Mouse (Mus musculus) liver, embryonic 13.5 days (tissue): ENCODE results near the gene Klhl25. TPM values are rescaled to one million over a fixed set of nuclear protein-coding genes. Genes with fewer than 3 reads are reported as not detected.

Experiments
- ATAC-seq: fragments of 200-750 bp; cut with Nextera tagmentation; 2 replicates; pipeline ENCODE4 v1.8.0; 2017; ENCODE audit warnings: low read depth, mild to moderate bottlenecking, moderate number of reproducible peaks, moderate library complexity
- DNase-seq: peaks from one replicate; pipeline ENCODE4 v3.0.0; 2022
- H3K27ac ChIP-seq: fragments of 300-500 bp; sonication (generic); 2 replicates; pipeline ENCODE4 v1.5.1; 2015; ENCODE audit warnings: moderate library complexity, mild to moderate bottlenecking, inconsistent platforms
- H3K27me3 ChIP-seq: fragments of 300-500 bp; sonication (generic); 2 replicates; pipeline ENCODE4 v1.6.1; 2015; ENCODE audit warnings: mild to moderate bottlenecking, inconsistent platforms
- H3K36me3 ChIP-seq: fragments of 300-500 bp; sonication (generic); 2 replicates; pipeline ENCODE4 v1.6.1; 2015; ENCODE audit warnings: mild to moderate bottlenecking, inconsistent platforms
- H3K4me1 ChIP-seq: fragments of 300-500 bp; sonication (generic); replicated peaks from 2 replicates; pipeline ENCODE4 v1.6.1; 2015; ENCODE audit warnings: inconsistent platforms
- H3K4me2 ChIP-seq: fragments of 300-500 bp; sonication (generic); 2 replicates; pipeline ENCODE4 v1.6.1; 2015; ENCODE audit warnings: inconsistent platforms, mild to moderate bottlenecking, moderate library complexity
- H3K4me3 ChIP-seq: fragments of 300-500 bp; sonication (generic); replicated peaks from 2 replicates; pipeline ENCODE4 v1.5.1; 2015; ENCODE audit warnings: mild to moderate bottlenecking, inconsistent platforms
- H3K9ac ChIP-seq: fragments of 300-500 bp; sonication (generic); 2 replicates; pipeline ENCODE4 v1.6.1; 2015; ENCODE audit warnings: mild to moderate bottlenecking, inconsistent platforms
- H3K9me3 ChIP-seq: fragments of 300-500 bp; sonication (generic); replicated peaks from 2 replicates; pipeline ENCODE4 v1.6.1; 2016; ENCODE audit warnings: inconsistent platforms
- WGBS: fragments of 180-500 bp; shearing (Covaris S2); methylation state at CpG from one replicate; pipeline ENCODE4 v1.1.7; 2015; ENCODE audit not compliant: insufficient replicate concordance; 5-methylcytosine and 5-hydroxymethylcytosine counted together
- polyA plus RNA-seq: library from polyadenylated mRNA; unstranded; fragments of >200 nt; fragmentation: Nextera tagmentation; extraction: Ambion mirVana; gene quantifications from 2 replicates; pipeline ENCODE4 v1.2.1, GENCODE M21; 2015

Klhl25 gene
- 10.3 and 11.3 TPM in 2 replicates for polyA plus RNA-seq

- Histone ChIP-seq H3K4me1 (peaks cover 55% of the 10 kb centered on the region), H3K36me3 (peaks cover 17% of the 10 kb centered on the region), H3K9ac (peak within 1 kb of the TSS; percentile 96), H3K27me3 (no peaks in the 10 kb centered on the region), H3K4me3 (peak within 1 kb of the TSS; percentile 96), H3K4me2 (peak within 1 kb of the TSS; percentile 88), H3K27ac (peak within 1 kb of the TSS; percentile 88), H3K9me3 (no peaks in the 10 kb centered on the region)
- DNase-seq (peak; percentile 97), ATAC-seq (peak; percentile 97)
- under 1% methylated on average over 60 of the region's 60 CpGs for WGBS
These were observed at the start of gene Klhl25 for GRCm38 (mm10) chr7:75848115-75848775. Klhl25 (plus strand) TSS chr7:75848310.

GRCm38 (mm10) chr7:75800530-75800929 is 47.6 kb upstream of the Klhl25 start:
- WGBS, result 63% methylated on average over 4 of the region's 4 CpGs

GRCm38 (mm10) chr7:75801022-75801421 is 47.1 kb upstream of the Klhl25 start:
- ATAC-seq (no peak), DNase-seq (no peak)
- no peak overlapping the region for H3K4me2 ChIP-seq
- WGBS, result 81% methylated on average over 3 of the region's 3 CpGs
- peaks cover 25% of the 10 kb centered on the region for H3K4me1 ChIP-seq
- no peaks in the 10 kb centered on the region for H3K36me3 ChIP-seq
- no peak overlapping the region for H3K4me3 ChIP-seq
- no peaks in the 10 kb centered on the region for H3K9me3 ChIP-seq
- no peaks in the 10 kb centered on the region for H3K27me3 ChIP-seq
- H3K9ac ChIP-seq, result no peak overlapping the region
- H3K27ac ChIP-seq, result no peak overlapping the region

More at GRCm38 (mm10) chr7:75800530-75800929, 47.6 kb upstream of the Klhl25 start:
- Histone ChIP-seq H3K9ac (no peak overlapping the region), H3K4me1 (peaks cover 25% of the 10 kb centered on the region), H3K9me3 (no peaks in the 10 kb centered on the region), H3K27ac (no peak overlapping the region), H3K27me3 (no peaks in the 10 kb centered on the region), H3K4me3 (no peak overlapping the region), H3K36me3 (no peaks in the 10 kb centered on the region), H3K4me2 (no peak overlapping the region)
- ATAC-seq (no peak), DNase-seq (no peak)

- Histone ChIP-seq H3K9me3 (no peaks in the 10 kb centered on the region), H3K27ac (no peak overlapping the region), H3K36me3 (no peaks in the 10 kb centered on the region), H3K4me1 (peaks cover 25% of the 10 kb centered on the region), H3K27me3 (no peaks in the 10 kb centered on the region), H3K4me3 (no peak overlapping the region), H3K4me2 (no peak overlapping the region), H3K9ac (no peak overlapping the region)
- 78% methylated on average over 5 of the region's 5 CpGs for WGBS
- DNase-seq (no peak), ATAC-seq (no peak)
These were observed 46.3 kb upstream of the Klhl25 start for GRCm38 (mm10) chr7:75801621-75802358.

- Histone ChIP-seq H3K4me1 (peaks cover 31% of the 10 kb centered on the region), H3K36me3 (no peaks in the 10 kb centered on the region), H3K9ac (no peak overlapping the region), H3K4me3 (no peak overlapping the region), H3K9me3 (no peaks in the 10 kb centered on the region), H3K4me2 (no peak overlapping the region), H3K27ac (no peak overlapping the region), H3K27me3 (no peaks in the 10 kb centered on the region)
- no peak for ATAC-seq
- WGBS, result 60% methylated on average over 3 of the region's 3 CpGs
- DNase-seq, result no peak
These were observed 45.2 kb upstream of the Klhl25 start for GRCm38 (mm10) chr7:75802887-75803286.

- peaks cover 21% of the 10 kb centered on the region for H3K4me1 ChIP-seq
- H3K36me3 ChIP-seq, result no peaks in the 10 kb centered on the region
- H3K4me2 ChIP-seq, result no peak overlapping the region
- no peak overlapping the region for H3K9ac ChIP-seq
- DNase-seq (no peak), ATAC-seq (peak; percentile 43; the same call in 1 of the 2 replicates)
- WGBS, result 53% methylated on average over 4 of the region's 4 CpGs
- no peak overlapping the region for H3K4me3 ChIP-seq
- H3K27me3 ChIP-seq, result no peaks in the 10 kb centered on the region
- no peak overlapping the region for H3K27ac ChIP-seq
- no peaks in the 10 kb centered on the region for H3K9me3 ChIP-seq
These were observed 41.9 kb upstream of the Klhl25 start for GRCm38 (mm10) chr7:75806161-75806560.

GRCm38 (mm10) chr7:75806711-75807110 is 41.4 kb upstream of the Klhl25 start:
- no peaks in the 10 kb centered on the region for H3K9me3 ChIP-seq
- no peak overlapping the region for H3K9ac ChIP-seq
- H3K4me1 ChIP-seq, result peaks cover 21% of the 10 kb centered on the region
- DNase-seq, result no peak
- no peaks in the 10 kb centered on the region for H3K36me3 ChIP-seq
- H3K4me2 ChIP-seq, result no peak overlapping the region
- H3K27me3 ChIP-seq, result no peaks in the 10 kb centered on the region
- 24% methylated on average over 4 of the region's 4 CpGs for WGBS
- no peak overlapping the region for H3K27ac ChIP-seq
- ATAC-seq, result no peak
- H3K4me3 ChIP-seq, result no peak overlapping the region

GRCm38 (mm10) chr7:75807460-75808304 is 40.4 kb upstream of the Klhl25 start:
- Histone ChIP-seq H3K4me2 (no peak overlapping the region), H3K9ac (no peak overlapping the region), H3K36me3 (no peaks in the 10 kb centered on the region), H3K4me3 (no peak overlapping the region), H3K27ac (no peak overlapping the region), H3K27me3 (no peaks in the 10 kb centered on the region), H3K4me1 (peaks cover 21% of the 10 kb centered on the region), H3K9me3 (no peaks in the 10 kb centered on the region)
- ATAC-seq (no peak), DNase-seq (no peak)
- 65% methylated on average over 17 of the region's 17 CpGs for WGBS

GRCm38 (mm10) chr7:75820687-75821086 is 27.4 kb upstream of the Klhl25 start:
- no peak overlapping the region for H3K27ac ChIP-seq
- DNase-seq (no peak), ATAC-seq (no peak)
- H3K36me3 ChIP-seq, result no peaks in the 10 kb centered on the region
- no peaks in the 10 kb centered on the region for H3K9me3 ChIP-seq
- no peak overlapping the region for H3K4me3 ChIP-seq
- no peak overlapping the region for H3K9ac ChIP-seq
- H3K4me2 ChIP-seq, result no peak overlapping the region
- WGBS, result 75% methylated on average over 7 of the region's 7 CpGs
- no peaks in the 10 kb centered on the region for H3K27me3 ChIP-seq
- peaks cover 17% of the 10 kb centered on the region for H3K4me1 ChIP-seq

GRCm38 (mm10) chr7:75822087-75822668 is 25.9 kb upstream of the Klhl25 start:
- 64% methylated on average over 8 of the region's 8 CpGs for WGBS
- Histone ChIP-seq H3K9me3 (no peaks in the 10 kb centered on the region), H3K36me3 (no peaks in the 10 kb centered on the region), H3K27ac (no peak overlapping the region), H3K4me1 (peaks cover 29% of the 10 kb centered on the region), H3K4me2 (no peak overlapping the region), H3K9ac (no peak overlapping the region), H3K4me3 (no peak overlapping the region), H3K27me3 (no peaks in the 10 kb centered on the region)
- ATAC-seq (no peak), DNase-seq (no peak)

GRCm38 (mm10) chr7:75823071-75823470 is 25.0 kb upstream of the Klhl25 start:
- H3K4me2 ChIP-seq, result no peak overlapping the region
- no peak overlapping the region for H3K27ac ChIP-seq
- no peak overlapping the region for H3K9ac ChIP-seq
- no peaks in the 10 kb centered on the region for H3K9me3 ChIP-seq
- peaks cover 38% of the 10 kb centered on the region for H3K4me1 ChIP-seq
- WGBS, result 69% methylated on average over 2 of the region's 2 CpGs
- no peaks in the 10 kb centered on the region for H3K36me3 ChIP-seq
- ATAC-seq (no peak), DNase-seq (no peak)
- H3K4me3 ChIP-seq, result no peak overlapping the region
- H3K27me3 ChIP-seq, result no peaks in the 10 kb centered on the region
